Mouse (Mus musculus): ENCODE measurements at regions not wholly inside any gene's neighbourhood (a gene's known extent, or its start where the extent isn't known, plus 50 kb on each side); places are given as distances from the start of the nearest gene placed in this dataset.
A peak's percentile ranks its signal among the peaks of the same experiment; 100 is the strongest.

DNA sequence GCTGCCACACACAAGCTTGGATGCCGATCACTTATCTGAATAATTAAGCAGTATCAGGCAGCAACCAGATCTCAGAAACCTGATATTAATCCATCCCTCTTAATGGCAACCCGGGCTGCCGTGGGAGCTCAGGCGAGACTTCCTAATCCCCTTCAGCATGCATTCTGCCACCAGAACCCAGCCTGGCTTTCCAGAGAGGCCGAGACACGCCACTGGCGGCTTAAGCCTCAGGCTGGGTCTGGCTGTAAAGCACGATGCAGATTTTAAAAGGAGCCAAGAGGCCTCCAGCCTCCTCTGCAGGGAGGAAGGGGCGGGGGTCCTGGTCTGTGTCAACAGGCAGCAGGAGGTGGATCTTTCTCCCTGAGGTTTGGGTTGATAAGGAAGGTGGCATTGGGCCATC is 659.1 kb upstream of the 3110018I06Rik start:
- Histone ChIP-seq H3K4me1 (ENCODE audit: control insufficient read depth, insufficient read depth, low read length) (peaks cover 16% of the 10 kb centered on the region), H3K9me3 (ENCODE audit: control insufficient read depth, low read length) (no peaks in the 10 kb centered on the region), H3K9ac (ENCODE audit: low read length) (0 out of 2 replicates have a peak overlapping the region, but pooled peaks have one; percentile 1), H3K36me3 (ENCODE audit: control insufficient read depth, insufficient read depth, low read length) (no peaks in the 10 kb centered on the region), H3K27me3 (ENCODE audit: control insufficient read depth, insufficient read depth, low read length) (no peaks in the 10 kb centered on the region), H3K4me2 (peak overlapping the region; percentile 9; the same call in 1 of the 2 replicates), H3K27ac (ENCODE audit: low read depth, low read length) (0 out of 2 replicates have a peak overlapping the region, but pooled peaks have one; percentile 1), H3K4me3 (ENCODE audit: low read depth, low read length) (no peak overlapping the region)
- ATAC-seq (ENCODE audit: low FRiP score) (peak; percentile 76), DNase-seq (ENCODE audit: low spot score, missing footprints) (peak; percentile 93)
- 4% methylated on average over 9 of the region's 9 CpGs for WGBS

DNA sequence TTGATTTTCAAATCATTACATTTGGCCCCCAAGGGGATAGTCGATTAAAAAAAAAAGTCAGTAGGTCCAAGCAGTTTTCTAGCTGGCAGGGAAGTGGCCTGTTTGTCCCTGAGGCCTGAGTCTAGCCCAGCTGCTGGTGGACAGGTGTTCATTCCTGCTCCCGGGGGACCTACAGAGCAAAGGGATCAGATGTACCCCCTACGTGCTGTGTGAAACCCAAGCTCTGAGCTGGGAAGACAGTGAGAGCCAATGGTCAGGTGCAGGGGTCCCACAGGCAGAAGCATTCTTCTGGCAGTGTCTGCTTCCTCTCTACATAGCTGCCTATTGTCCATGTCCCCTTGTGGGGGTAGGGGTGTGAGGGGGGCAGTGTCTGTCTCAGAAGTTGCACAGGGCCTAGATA is 653.2 kb upstream of the 3110018I06Rik start:
- DNase-seq (ENCODE audit: low spot score, missing footprints), result peak; percentile 53
- Histone ChIP-seq H3K27me3 (ENCODE audit: control insufficient read depth, insufficient read depth, low read length) (no peaks in the 10 kb centered on the region), H3K36me3 (ENCODE audit: control insufficient read depth, insufficient read depth, low read length) (no peaks in the 10 kb centered on the region), H3K4me3 (ENCODE audit: low read depth, low read length) (no peak overlapping the region), H3K4me1 (ENCODE audit: control insufficient read depth, insufficient read depth, low read length) (peaks cover 3% of the 10 kb centered on the region; the same call in 1 of the 2 replicates), H3K9me3 (ENCODE audit: control insufficient read depth, low read length) (no peaks in the 10 kb centered on the region), H3K4me2 (no peak overlapping the region), H3K27ac (ENCODE audit: low read depth, low read length) (no peak overlapping the region), H3K9ac (ENCODE audit: low read length) (no peak overlapping the region)
- 79% methylated on average over 3 of the region's 3 CpGs for WGBS
- no peak for ATAC-seq (ENCODE audit: low FRiP score)

DNA sequence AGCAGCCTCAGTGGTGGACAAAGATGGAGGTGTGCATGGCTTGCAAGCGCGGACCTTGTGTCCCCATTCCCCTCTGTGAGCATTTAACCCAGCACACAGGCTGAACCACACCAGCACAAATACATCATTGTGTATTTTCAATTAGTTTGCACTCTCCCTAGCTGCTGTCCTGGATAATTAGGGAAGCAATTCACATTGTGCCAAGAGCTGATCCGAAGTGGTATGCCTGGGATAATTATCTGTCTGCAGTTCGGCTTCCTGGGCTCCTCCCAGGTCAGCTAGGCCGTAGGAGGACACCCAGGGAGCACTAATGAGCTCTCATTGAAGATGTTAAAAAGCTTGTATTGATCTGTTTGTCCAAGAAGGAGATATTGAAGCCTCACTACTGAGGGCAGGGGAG is 648.8 kb upstream of the 3110018I06Rik start:
- Histone ChIP-seq H3K9ac (ENCODE audit: low read length) (no peak overlapping the region), H3K27ac (ENCODE audit: low read depth, low read length) (no peak overlapping the region; the same call in 1 of the 2 replicates), H3K4me1 (ENCODE audit: control insufficient read depth, insufficient read depth, low read length) (peaks cover 9% of the 10 kb centered on the region), H3K27me3 (ENCODE audit: control insufficient read depth, insufficient read depth, low read length) (no peaks in the 10 kb centered on the region), H3K9me3 (ENCODE audit: control insufficient read depth, low read length) (no peaks in the 10 kb centered on the region), H3K4me3 (ENCODE audit: low read depth, low read length) (no peak overlapping the region), H3K36me3 (ENCODE audit: control insufficient read depth, insufficient read depth, low read length) (no peaks in the 10 kb centered on the region), H3K4me2 (no peak overlapping the region)
- ATAC-seq (ENCODE audit: low FRiP score), result no peak
- DNase-seq (ENCODE audit: low spot score, missing footprints), result no peak
- WGBS, result 25% methylated on average over 5 of the region's 5 CpGs

DNA sequence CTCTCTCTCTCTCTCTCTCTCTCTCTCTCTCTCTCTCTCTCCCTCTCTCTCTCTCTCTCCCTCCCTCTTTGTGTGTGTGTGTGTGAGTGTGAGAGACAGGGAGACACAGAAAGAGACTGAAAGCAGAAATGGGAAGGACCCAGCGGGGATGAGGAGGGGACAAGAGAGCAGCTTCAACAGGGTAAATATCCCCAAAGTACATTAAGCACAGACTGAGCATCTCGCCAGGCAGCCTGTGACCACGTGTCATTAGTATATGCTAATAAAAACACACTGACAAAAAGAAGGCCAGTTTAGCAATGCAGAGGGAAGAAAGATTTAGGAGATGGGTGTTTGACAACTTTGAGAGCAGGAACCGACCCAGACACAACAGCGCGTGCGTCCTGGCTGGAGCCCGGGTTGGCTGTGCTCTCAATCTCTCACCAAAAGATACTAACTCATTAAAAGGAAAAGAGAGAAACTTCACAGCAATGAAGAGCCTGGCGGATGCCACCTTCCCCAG is 648.2 kb upstream of the 3110018I06Rik start:
- H3K9ac ChIP-seq (ENCODE audit: low read length), result no peak overlapping the region
- DNase-seq (ENCODE audit: low spot score, missing footprints) (peak; percentile 72), ATAC-seq (ENCODE audit: low FRiP score) (no peak)
- H3K27ac ChIP-seq (ENCODE audit: low read depth, low read length), result no peak overlapping the region
- no peak overlapping the region for H3K4me2 ChIP-seq
- H3K4me1 ChIP-seq (ENCODE audit: control insufficient read depth, insufficient read depth, low read length), result peaks cover 9% of the 10 kb centered on the region
- no peaks in the 10 kb centered on the region for H3K36me3 ChIP-seq (ENCODE audit: control insufficient read depth, insufficient read depth, low read length)
- WGBS, result 62% methylated on average over 9 of the region's 9 CpGs
- no peak overlapping the region for H3K4me3 ChIP-seq (ENCODE audit: low read depth, low read length)
- H3K9me3 ChIP-seq (ENCODE audit: control insufficient read depth, low read length), result no peaks in the 10 kb centered on the region
- H3K27me3 ChIP-seq (ENCODE audit: control insufficient read depth, insufficient read depth, low read length), result no peaks in the 10 kb centered on the region

DNA sequence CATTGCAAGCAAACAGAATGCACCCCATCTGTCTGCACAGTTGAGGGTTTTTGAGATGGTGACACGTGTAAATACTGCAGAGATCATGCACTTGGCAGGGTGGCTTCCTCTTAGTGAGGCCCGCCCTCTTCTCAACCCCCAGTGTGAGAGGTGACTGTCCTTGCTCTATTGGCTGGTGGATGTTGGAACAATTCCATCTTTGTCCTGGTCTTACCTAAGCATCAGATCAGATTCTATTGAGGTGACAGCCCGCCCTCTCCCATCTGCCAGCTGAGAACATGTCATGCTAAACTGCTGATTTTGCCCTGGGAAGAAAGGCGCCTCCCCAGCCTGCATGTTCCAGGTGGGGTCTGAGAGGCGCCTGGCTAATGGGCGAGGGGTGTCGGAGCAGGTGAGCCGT is 646.4 kb upstream of the 3110018I06Rik start:
- H3K27me3 ChIP-seq (ENCODE audit: control insufficient read depth, insufficient read depth, low read length), result no peaks in the 10 kb centered on the region
- peaks cover 9% of the 10 kb centered on the region for H3K4me1 ChIP-seq (ENCODE audit: control insufficient read depth, insufficient read depth, low read length)
- no peaks in the 10 kb centered on the region for H3K9me3 ChIP-seq (ENCODE audit: control insufficient read depth, low read length)
- DNase-seq (ENCODE audit: low spot score, missing footprints) (no peak), ATAC-seq (ENCODE audit: low FRiP score) (no peak)
- no peak overlapping the region for H3K27ac ChIP-seq (ENCODE audit: low read depth, low read length)
- WGBS, result 77% methylated on average over 8 of the region's 8 CpGs
- H3K4me3 ChIP-seq (ENCODE audit: low read depth, low read length), result no peak overlapping the region
- H3K9ac ChIP-seq (ENCODE audit: low read length), result no peak overlapping the region
- H3K36me3 ChIP-seq (ENCODE audit: control insufficient read depth, insufficient read depth, low read length), result no peaks in the 10 kb centered on the region
- no peak overlapping the region for H3K4me2 ChIP-seq

DNA sequence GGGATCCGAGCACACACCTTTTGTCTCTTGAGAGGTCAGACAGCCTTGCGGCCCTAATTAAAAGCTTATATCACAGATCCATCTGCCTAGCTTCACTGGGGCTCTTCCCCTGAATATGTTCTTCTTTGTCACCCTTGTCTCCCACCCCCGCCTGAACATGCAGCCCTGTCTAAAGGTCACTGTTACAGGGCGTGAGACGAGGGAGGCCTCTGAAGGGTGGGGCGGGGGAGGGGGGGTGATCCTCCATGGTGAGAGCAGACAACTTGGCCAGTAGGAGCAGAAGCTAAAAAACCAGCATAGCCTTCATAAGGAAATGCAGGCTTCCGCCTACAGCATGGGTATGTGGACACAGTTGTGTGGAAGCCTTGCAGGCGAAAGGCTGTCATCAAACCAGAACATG is 646.0 kb upstream of the 3110018I06Rik start:
- Histone ChIP-seq H3K36me3 (ENCODE audit: control insufficient read depth, insufficient read depth, low read length) (no peaks in the 10 kb centered on the region), H3K4me1 (ENCODE audit: control insufficient read depth, insufficient read depth, low read length) (peaks cover 9% of the 10 kb centered on the region), H3K27me3 (ENCODE audit: control insufficient read depth, insufficient read depth, low read length) (no peaks in the 10 kb centered on the region), H3K9me3 (ENCODE audit: control insufficient read depth, low read length) (no peaks in the 10 kb centered on the region), H3K4me2 (no peak overlapping the region), H3K9ac (ENCODE audit: low read length) (no peak overlapping the region), H3K4me3 (ENCODE audit: low read depth, low read length) (no peak overlapping the region), H3K27ac (ENCODE audit: low read depth, low read length) (no peak overlapping the region)
- WGBS, result 49% methylated on average over 8 of the region's 8 CpGs
- DNase-seq (ENCODE audit: low spot score, missing footprints) (no peak), ATAC-seq (ENCODE audit: low FRiP score) (no peak)

DNA sequence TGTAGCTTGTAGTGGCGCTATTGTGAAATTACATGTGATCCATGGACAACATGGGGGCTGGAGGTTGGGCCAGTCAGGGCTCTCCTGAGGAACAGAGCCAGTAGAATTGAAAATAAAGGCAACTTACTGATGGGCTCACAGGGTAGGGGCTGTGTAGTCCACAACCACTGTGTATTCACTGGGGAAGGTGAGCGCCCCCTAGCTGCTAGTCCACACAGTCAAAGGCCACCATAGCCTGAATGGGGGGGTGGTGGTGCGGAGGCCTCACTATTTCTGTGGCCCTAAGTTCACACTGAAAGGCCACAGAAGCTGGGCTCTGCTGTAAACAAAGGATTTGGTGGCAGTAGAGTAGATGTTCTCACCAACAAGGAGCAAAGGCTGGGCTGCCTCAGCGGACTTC is 636.8 kb upstream of the 3110018I06Rik start:
- H3K36me3 ChIP-seq (ENCODE audit: control insufficient read depth, insufficient read depth, low read length), result no peaks in the 10 kb centered on the region
- no peak overlapping the region for H3K4me3 ChIP-seq (ENCODE audit: low read depth, low read length)
- no peaks in the 10 kb centered on the region for H3K9me3 ChIP-seq (ENCODE audit: control insufficient read depth, low read length)
- H3K27ac ChIP-seq (ENCODE audit: low read depth, low read length), result no peak overlapping the region
- H3K9ac ChIP-seq (ENCODE audit: low read length), result no peak overlapping the region
- 69% methylated on average over 4 of the region's 4 CpGs for WGBS
- H3K27me3 ChIP-seq (ENCODE audit: control insufficient read depth, insufficient read depth, low read length), result no peaks in the 10 kb centered on the region
- ATAC-seq (ENCODE audit: low FRiP score) (no peak), DNase-seq (ENCODE audit: low spot score, missing footprints) (no peak)
- H3K4me2 ChIP-seq, result no peak overlapping the region
- H3K4me1 ChIP-seq (ENCODE audit: control insufficient read depth, insufficient read depth, low read length), result peaks cover 4% of the 10 kb centered on the region; the same call in 1 of the 2 replicates

DNA sequence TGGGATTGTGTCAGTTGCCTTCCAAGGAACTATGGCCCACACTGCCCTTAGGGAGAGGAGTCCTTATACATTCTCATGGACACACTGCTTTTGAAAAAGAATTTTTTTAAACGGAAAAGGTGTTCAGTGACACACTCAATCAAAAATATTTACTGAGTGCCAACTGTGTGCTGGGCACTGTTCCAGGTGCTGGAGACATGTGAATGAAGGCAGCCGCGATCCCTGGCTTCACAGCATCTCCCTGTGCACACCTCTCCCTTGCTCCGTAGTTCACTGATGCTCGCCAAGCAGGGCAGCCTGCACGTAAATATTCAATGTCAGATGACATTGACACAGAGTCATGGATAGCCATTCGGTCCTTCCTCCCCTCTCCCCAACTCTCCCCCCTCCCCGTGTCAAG is 635.7 kb upstream of the 3110018I06Rik start:
- DNase-seq (ENCODE audit: low spot score, missing footprints) (no peak), ATAC-seq (ENCODE audit: low FRiP score) (no peak)
- Histone ChIP-seq H3K4me3 (ENCODE audit: low read depth, low read length) (no peak overlapping the region), H3K9ac (ENCODE audit: low read length) (no peak overlapping the region), H3K27ac (ENCODE audit: low read depth, low read length) (no peak overlapping the region), H3K36me3 (ENCODE audit: control insufficient read depth, insufficient read depth, low read length) (no peaks in the 10 kb centered on the region), H3K9me3 (ENCODE audit: control insufficient read depth, low read length) (no peaks in the 10 kb centered on the region), H3K4me1 (ENCODE audit: control insufficient read depth, insufficient read depth, low read length) (peaks cover 4% of the 10 kb centered on the region; the same call in 1 of the 2 replicates), H3K27me3 (ENCODE audit: control insufficient read depth, insufficient read depth, low read length) (no peaks in the 10 kb centered on the region), H3K4me2 (no peak overlapping the region)
- 88% methylated on average over 8 of the region's 8 CpGs for WGBS

DNA sequence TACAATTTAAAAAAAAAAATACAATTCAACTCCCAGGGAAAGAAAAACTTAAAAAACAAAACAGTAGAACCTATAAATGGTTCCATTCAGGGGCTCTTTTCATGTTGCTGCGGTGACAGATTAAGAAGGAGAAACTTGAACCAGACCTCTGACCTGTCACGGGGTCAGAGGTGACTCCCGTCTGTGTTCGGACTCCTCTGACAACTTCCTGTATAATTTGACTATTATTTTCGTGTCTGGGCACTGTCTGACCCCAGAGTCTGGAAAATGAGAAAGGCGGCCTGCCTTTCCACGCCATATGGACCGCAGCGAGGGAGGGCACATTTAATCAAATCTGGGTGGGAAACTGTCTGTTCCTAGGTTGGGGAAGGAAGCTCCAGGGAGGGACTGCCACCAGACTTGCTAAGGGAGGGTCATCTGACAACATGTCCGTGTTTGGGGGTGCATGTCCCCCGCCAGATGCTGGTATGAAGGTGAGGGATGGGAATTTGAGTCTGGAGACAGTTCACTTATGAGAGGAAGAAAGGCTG is 634.7 kb upstream of the 3110018I06Rik start:
- H3K9me3 ChIP-seq (ENCODE audit: control insufficient read depth, low read length), result no peaks in the 10 kb centered on the region
- ATAC-seq (ENCODE audit: low FRiP score), result no peak
- H3K4me2 ChIP-seq, result no peak overlapping the region
- no peaks in the 10 kb centered on the region for H3K36me3 ChIP-seq (ENCODE audit: control insufficient read depth, insufficient read depth, low read length)
- H3K27ac ChIP-seq (ENCODE audit: low read depth, low read length), result no peak overlapping the region
- no peak overlapping the region for H3K9ac ChIP-seq (ENCODE audit: low read length)
- DNase-seq (ENCODE audit: low spot score, missing footprints), result no peak
- H3K4me3 ChIP-seq (ENCODE audit: low read depth, low read length), result no peak overlapping the region
- H3K4me1 ChIP-seq (ENCODE audit: control insufficient read depth, insufficient read depth, low read length), result peaks cover 4% of the 10 kb centered on the region; the same call in 1 of the 2 replicates
- no peaks in the 10 kb centered on the region for H3K27me3 ChIP-seq (ENCODE audit: control insufficient read depth, insufficient read depth, low read length)
- 40% methylated on average over 11 of the region's 11 CpGs for WGBS
